Mouse (Mus musculus) midbrain, embryonic 12.5 days (tissue): ENCODE data around the gene 1700008O03Rik. TPM values are rescaled to one million over a fixed set of nuclear protein-coding genes. Genes with fewer than 3 reads are reported as not detected.

Source experiments
- ATAC-seq: fragments of 200-750 bp; cut with Nextera tagmentation; 2 replicates; pipeline ENCODE4 v1.8.0; 2017; ENCODE audit warnings: low read depth, moderate TSS enrichment, moderate library complexity; ENCODE audit not compliant: low FRiP score
- H3K27ac ChIP-seq: fragments of 300-500 bp; sonication (generic); replicated peaks from 2 replicates; pipeline ENCODE4 v1.5.1; 2016; ENCODE audit warnings: mild to moderate bottlenecking
- H3K27me3 ChIP-seq: fragments of 300-500 bp; sonication (generic); 2 replicates; pipeline ENCODE4 v1.6.1; 2016; ENCODE audit warnings: mild to moderate bottlenecking
- H3K36me3 ChIP-seq: fragments of 300-500 bp; sonication (generic); 2 replicates; pipeline ENCODE4 v1.6.1; 2016
- H3K4me1 ChIP-seq: fragments of 300-500 bp; sonication (generic); 2 replicates; pipeline ENCODE4 v1.6.1; 2016
- H3K4me2 ChIP-seq: fragments of 300-500 bp; sonication (generic); replicated peaks from 2 replicates; pipeline ENCODE4 v1.6.1; 2016; ENCODE audit warnings: mild to moderate bottlenecking, moderate library complexity
- H3K4me3 ChIP-seq: fragments of 300-500 bp; sonication (generic); 2 replicates; pipeline ENCODE4 v1.5.1; 2016; ENCODE audit warnings: mild to moderate bottlenecking
- H3K9ac ChIP-seq: fragments of 300-500 bp; sonication (generic); replicated peaks from 2 replicates; pipeline ENCODE4 v1.6.1; 2016; ENCODE audit warnings: mild to moderate bottlenecking, moderate library complexity
- H3K9me3 ChIP-seq: fragments of 300-500 bp; sonication (generic); 2 replicates; pipeline ENCODE4 v1.6.1; 2016; ENCODE audit warnings: mild to moderate bottlenecking
- WGBS: fragments of 180-500 bp; shearing (Covaris S2); methylation state at CpG from one replicate; pipeline ENCODE4 v1.1.7; 2016; 5-methylcytosine and 5-hydroxymethylcytosine counted together
- polyA plus RNA-seq: library from polyadenylated mRNA; unstranded; fragments of >200 nt; fragmentation: Nextera tagmentation; extraction: Ambion mirVana; gene quantifications from 2 replicates; pipeline ENCODE4 v1.2.1, GENCODE M21; 2016

The 1700008O03Rik gene
- polyA plus RNA-seq, 1 experiment from 2014 or later: 0.74 TPM

DNA sequence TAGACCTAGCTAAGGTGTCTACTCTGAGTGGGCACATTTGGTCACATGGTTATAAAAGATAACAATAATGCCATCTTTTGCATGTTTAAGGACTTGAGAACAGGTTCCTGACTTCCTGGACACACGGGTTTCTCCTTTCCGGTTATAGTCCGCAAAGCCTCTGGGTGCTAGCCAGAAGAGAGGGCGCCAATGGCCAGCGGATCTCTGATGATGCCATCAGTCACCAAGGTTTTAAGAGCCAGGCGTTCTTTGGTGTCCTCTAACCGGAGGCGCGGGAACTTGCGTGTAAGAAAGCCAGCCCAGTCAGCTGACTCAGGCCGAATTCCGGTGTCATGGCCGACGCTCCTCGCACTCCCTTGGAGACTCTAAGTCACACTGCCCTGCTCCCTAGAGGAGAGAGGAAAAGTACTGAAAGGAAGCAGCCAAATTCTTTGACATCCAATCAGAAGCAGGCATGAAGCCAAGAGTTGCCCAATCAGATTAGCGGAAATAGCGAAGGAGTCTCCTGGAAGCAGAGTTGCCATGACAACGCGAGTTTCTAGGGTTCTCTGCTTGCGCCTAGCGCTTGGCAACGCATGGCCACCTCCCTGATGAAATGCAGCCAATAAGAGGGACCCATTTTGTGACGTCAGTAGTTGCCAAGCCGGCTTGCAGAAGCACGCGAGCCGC, 19.9 kb upstream of the 1700008O03Rik start:
- peak; percentile 97 for ATAC-seq
- H3K9me3 ChIP-seq: no peaks in the 10 kb centered on the region
- H3K27ac ChIP-seq: peak overlapping the region; percentile 66
- H3K27me3 ChIP-seq: peaks cover 22% of the 10 kb centered on the region
- H3K9ac ChIP-seq: no peak overlapping the region
- no peaks in the 10 kb centered on the region for H3K36me3 ChIP-seq
- peak overlapping the region; percentile 37 for H3K4me3 ChIP-seq
- peak overlapping the region; percentile 53 for H3K4me2 ChIP-seq
- WGBS: 2% methylated on average over 27 of the region's 27 CpGs
- H3K4me1 ChIP-seq: peaks cover 6% of the 10 kb centered on the region; the same call in 1 of the 2 replicates

GRCm38 (mm10) chr7:44401673-44402072, 16.1 kb upstream of the 1700008O03Rik start:
- Histone ChIP-seq H3K27ac (no peak overlapping the region), H3K4me1 (peaks cover 11% of the 10 kb centered on the region; the same call in 1 of the 2 replicates), H3K4me3 (no peak overlapping the region), H3K9ac (no peak overlapping the region), H3K36me3 (no peaks in the 10 kb centered on the region), H3K9me3 (no peaks in the 10 kb centered on the region), H3K27me3 (peaks cover 33% of the 10 kb centered on the region), H3K4me2 (no peak overlapping the region)
- no peak for ATAC-seq
- WGBS: 89% methylated on average over 6 of the region's 6 CpGs

DNA sequence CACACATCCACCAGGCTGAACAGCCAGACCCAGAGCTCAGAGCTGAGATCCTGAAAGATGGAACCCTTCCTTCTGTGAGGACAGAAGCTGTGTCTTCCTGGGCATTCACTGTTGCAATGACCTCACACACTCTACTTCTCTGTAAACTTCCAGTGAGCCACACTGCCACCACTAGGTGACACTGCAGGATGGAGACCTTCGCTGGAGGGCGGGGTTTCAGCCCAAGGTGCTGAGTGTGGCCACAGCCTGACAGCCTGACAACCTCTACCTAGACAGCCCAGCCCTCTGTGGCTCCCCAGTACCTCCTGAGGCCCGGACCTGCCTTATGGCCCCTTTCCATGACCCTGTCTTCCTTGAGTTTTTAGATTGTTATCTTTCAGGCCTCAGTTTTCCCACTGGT, 12.9 kb upstream of the 1700008O03Rik start:
- Histone ChIP-seq H3K36me3 (no peaks in the 10 kb centered on the region), H3K27me3 (peaks cover 27% of the 10 kb centered on the region), H3K4me2 (no peak overlapping the region), H3K9me3 (no peaks in the 10 kb centered on the region), H3K27ac (no peak overlapping the region), H3K4me3 (no peak overlapping the region), H3K9ac (no peak overlapping the region), H3K4me1 (0 out of 2 replicates have a peak, but pooled peaks cover 5% of the 10 kb centered on the region)
- WGBS: 11% methylated on average over 3 of the region's 3 CpGs
- peak; percentile 79 for ATAC-seq

GRCm38 (mm10) chr7:44393284-44393683, 7.7 kb upstream of the 1700008O03Rik start:
- no peak overlapping the region for H3K9ac ChIP-seq
- no peak for ATAC-seq
- H3K4me2 ChIP-seq: no peak overlapping the region
- 94% methylated on average over 17 of the region's 17 CpGs for WGBS
- H3K36me3 ChIP-seq: no peaks in the 10 kb centered on the region
- 0 out of 2 replicates have a peak, but pooled peaks cover under 1% of the 10 kb centered on the region for H3K4me1 ChIP-seq
- no peak overlapping the region for H3K27ac ChIP-seq
- H3K9me3 ChIP-seq: no peaks in the 10 kb centered on the region
- no peak overlapping the region for H3K4me3 ChIP-seq
- H3K27me3 ChIP-seq: peaks cover 20% of the 10 kb centered on the region; the same call in 1 of the 2 replicates

DNA sequence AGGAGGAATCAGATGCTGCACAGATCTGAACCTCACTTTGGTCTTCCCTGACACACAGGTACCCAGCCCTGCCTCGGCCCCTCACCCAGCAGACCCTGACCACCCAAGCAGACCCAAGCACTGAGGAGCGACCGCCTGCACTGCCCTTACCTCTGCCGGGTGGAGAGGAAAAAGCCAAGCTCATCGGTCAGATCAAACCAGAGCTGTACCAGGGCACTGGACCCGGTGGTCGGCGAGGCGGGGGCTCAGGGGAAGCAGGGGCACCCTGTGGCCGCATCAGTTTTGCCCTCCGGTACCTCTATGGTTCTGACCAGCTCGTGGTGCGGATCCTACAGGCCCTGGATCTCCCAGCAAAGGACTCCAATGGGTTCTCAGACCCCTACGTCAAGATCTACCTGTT, 6.7 kb upstream of the 1700008O03Rik start:
- H3K36me3 ChIP-seq: no peaks in the 10 kb centered on the region
- 88% methylated on average over 14 of the region's 14 CpGs for WGBS
- H3K4me1 ChIP-seq: no peaks in the 10 kb centered on the region
- no peak for ATAC-seq
- H3K9ac ChIP-seq: no peak overlapping the region
- no peak overlapping the region for H3K4me3 ChIP-seq
- no peak overlapping the region for H3K4me2 ChIP-seq
- no peak overlapping the region for H3K27ac ChIP-seq
- no peaks in the 10 kb centered on the region for H3K9me3 ChIP-seq
- H3K27me3 ChIP-seq: peaks cover 18% of the 10 kb centered on the region

DNA sequence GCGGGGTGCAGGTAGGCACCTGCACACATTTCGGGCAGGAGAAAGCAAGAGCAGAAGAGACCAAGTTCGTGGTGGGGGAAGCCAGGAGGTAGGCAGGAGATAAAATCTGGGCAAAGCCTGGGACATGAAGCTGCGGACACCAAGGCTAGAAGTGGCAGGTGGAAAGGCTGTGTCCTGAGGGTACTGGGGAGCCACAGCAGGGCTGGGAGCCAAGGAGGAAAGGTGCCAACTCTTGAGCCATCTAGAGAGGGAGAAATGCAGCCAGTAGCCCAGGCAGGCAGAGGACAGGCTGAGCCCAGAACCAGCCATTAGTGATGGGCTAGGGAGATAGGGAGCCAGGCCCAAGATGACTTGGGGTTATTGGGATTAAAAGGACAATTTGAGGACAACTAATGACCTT, 6.2 kb upstream of the 1700008O03Rik start:
- H3K9ac ChIP-seq: no peak overlapping the region
- H3K27me3 ChIP-seq: peaks cover 14% of the 10 kb centered on the region
- no peaks in the 10 kb centered on the region for H3K9me3 ChIP-seq
- H3K4me2 ChIP-seq: no peak overlapping the region
- no peak overlapping the region for H3K27ac ChIP-seq
- H3K36me3 ChIP-seq: no peaks in the 10 kb centered on the region
- H3K4me3 ChIP-seq: no peak overlapping the region
- no peaks in the 10 kb centered on the region for H3K4me1 ChIP-seq
- 80% methylated on average over 4 of the region's 4 CpGs for WGBS
- no peak for ATAC-seq

DNA sequence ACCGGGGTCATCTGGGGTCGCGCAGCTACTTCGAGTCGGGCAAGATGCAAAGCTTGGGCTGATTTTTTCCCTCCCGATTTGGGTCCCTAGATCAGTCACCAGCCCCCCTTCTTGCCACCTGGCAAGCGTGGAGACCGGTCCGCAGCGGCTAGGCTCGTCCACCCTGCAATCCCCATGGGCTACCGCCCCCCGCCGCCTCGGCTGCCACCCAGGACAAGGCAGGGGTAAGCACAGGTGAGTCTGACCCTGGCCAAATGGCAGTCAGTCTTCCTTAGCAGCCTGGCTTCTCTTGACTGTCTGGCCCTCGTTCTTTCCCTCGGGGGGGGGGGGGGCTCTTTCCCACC, 932 bp downstream of the 1700008O03Rik start:
- ATAC-seq: peak; percentile 83
- H3K27me3 ChIP-seq: peaks cover 11% of the 10 kb centered on the region
- H3K4me1 ChIP-seq: peaks cover 14% of the 10 kb centered on the region
- 0% methylated on average over 16 of the region's 17 CpGs for WGBS
- H3K4me3 ChIP-seq: peak overlapping the region; percentile 49
- no peaks in the 10 kb centered on the region for H3K36me3 ChIP-seq
- H3K9ac ChIP-seq: peak overlapping the region; percentile 63
- peak overlapping the region; percentile 78 for H3K4me2 ChIP-seq
- H3K27ac ChIP-seq: no peak overlapping the region
- H3K9me3 ChIP-seq: no peaks in the 10 kb centered on the region

DNA sequence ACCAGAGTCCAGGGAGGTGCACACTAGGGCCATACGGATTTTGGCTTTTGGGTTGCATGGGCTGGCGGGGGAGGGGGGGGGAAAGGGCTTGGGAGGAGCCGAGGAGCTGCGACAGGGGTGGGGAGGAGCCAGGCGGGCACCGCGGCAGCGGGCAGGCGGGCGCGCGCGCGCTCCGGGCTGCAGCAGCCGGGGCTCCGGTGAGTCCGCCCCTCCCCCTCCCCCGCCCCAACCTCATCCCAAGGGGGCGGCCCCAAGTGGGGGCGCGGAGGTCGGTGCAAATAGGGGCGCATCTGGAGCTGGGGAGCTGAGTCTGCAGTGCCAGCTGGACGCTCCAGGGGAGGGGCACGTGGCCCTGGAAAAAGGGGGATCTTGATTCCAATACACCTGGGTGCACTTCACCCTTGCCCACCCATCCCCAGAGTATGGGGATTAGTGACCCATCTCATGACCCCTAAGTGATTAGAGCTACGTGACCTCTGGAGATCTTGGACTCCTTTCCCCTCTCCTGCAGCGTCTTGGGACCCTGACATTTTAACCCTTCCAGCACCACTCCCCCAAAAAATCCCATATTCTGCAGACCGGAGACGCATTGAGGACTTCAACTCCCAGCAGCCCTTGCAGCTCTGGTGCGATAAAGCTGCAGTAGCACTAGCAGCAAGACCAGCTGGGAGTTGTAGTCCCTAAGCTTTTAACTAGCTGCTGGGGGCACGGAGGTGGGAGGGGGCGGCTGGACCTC, 1.5 kb downstream of the 1700008O03Rik start, which contains the start of gene Syt3:
Syt3 (plus strand) TSS at position 123 of the 736 bp plus-strand sequence.
- Histone ChIP-seq H3K4me2 (peak within 1 kb of the TSS; percentile 78), H3K27ac (peak within 1 kb of the TSS; percentile 44), H3K9ac (peak within 1 kb of the TSS; percentile 63), H3K36me3 (no peaks in the 10 kb centered on the region), H3K9me3 (no peaks in the 10 kb centered on the region), H3K4me1 (peaks cover 14% of the 10 kb centered on the region), H3K27me3 (peaks cover 11% of the 10 kb centered on the region), H3K4me3 (peak within 1 kb of the TSS; percentile 49)
- WGBS: under 1% methylated on average over 16 of the region's 33 CpGs
- peak; percentile 89 for ATAC-seq

- no peak overlapping the region for H3K4me2 ChIP-seq
- no peak overlapping the region for H3K9ac ChIP-seq
- H3K36me3 ChIP-seq: no peaks in the 10 kb centered on the region
- H3K27me3 ChIP-seq: peaks cover 14% of the 10 kb centered on the region
- no peak for ATAC-seq
- WGBS: 70% methylated on average over 12 of the region's 12 CpGs
- peaks cover 14% of the 10 kb centered on the region for H3K4me1 ChIP-seq
- H3K9me3 ChIP-seq: no peaks in the 10 kb centered on the region
- peak overlapping the region; percentile 44 for H3K27ac ChIP-seq
- no peak overlapping the region for H3K4me3 ChIP-seq
Observed at GRCm38 (mm10) chr7:44382541-44382940, 3.1 kb downstream of the 1700008O03Rik start.

- Histone ChIP-seq H3K9me3 (no peaks in the 10 kb centered on the region), H3K36me3 (no peaks in the 10 kb centered on the region), H3K4me1 (peaks cover 20% of the 10 kb centered on the region), H3K27ac (no peak overlapping the region), H3K4me2 (no peak overlapping the region), H3K4me3 (no peak overlapping the region), H3K9ac (no peak overlapping the region), H3K27me3 (peaks cover 6% of the 10 kb centered on the region; the same call in 1 of the 2 replicates)
- ATAC-seq: no peak
- WGBS: 58% methylated on average over 4 of the region's 4 CpGs
Observed at GRCm38 (mm10) chr7:44378290-44378689, 7.3 kb downstream of the 1700008O03Rik start.

- 0 out of 2 replicates have a peak, but pooled peaks cover 6% of the 10 kb centered on the region for H3K27me3 ChIP-seq
- WGBS: 60% methylated on average over 3 of the region's 3 CpGs
- peaks cover 18% of the 10 kb centered on the region for H3K4me1 ChIP-seq
- H3K4me3 ChIP-seq: no peak overlapping the region
- H3K4me2 ChIP-seq: no peak overlapping the region
- H3K9ac ChIP-seq: no peak overlapping the region
- no peaks in the 10 kb centered on the region for H3K36me3 ChIP-seq
- H3K27ac ChIP-seq: no peak overlapping the region
- H3K9me3 ChIP-seq: no peaks in the 10 kb centered on the region
- ATAC-seq: no peak
Observed at GRCm38 (mm10) chr7:44375793-44376192, 9.8 kb downstream of the 1700008O03Rik start.

- Histone ChIP-seq H3K27me3 (0 out of 2 replicates have a peak, but pooled peaks cover 6% of the 10 kb centered on the region), H3K4me3 (peak overlapping the region; percentile 63), H3K9ac (no peak overlapping the region), H3K36me3 (no peaks in the 10 kb centered on the region), H3K4me1 (peaks cover 18% of the 10 kb centered on the region), H3K27ac (peak overlapping the region; percentile 71; the same call in 1 of the 2 replicates), H3K4me2 (peak overlapping the region; percentile 89), H3K9me3 (no peaks in the 10 kb centered on the region)
- ATAC-seq: no peak
- 1% methylated on average over 10 of the region's 10 CpGs for WGBS
Observed at GRCm38 (mm10) chr7:44375207-44375606, 10.4 kb downstream of the 1700008O03Rik start.
